Mouse (Mus musculus): ENCODE data around the gene Tnfsf12.

- TF ChIP-seq TCF12 (IDR thresholded peaks at IDR 0.05; ENCODE audit: insufficient read depth, poor library complexity, severe bottlenecking) (no peak), MAX (IDR thresholded peaks at IDR 0.05; ENCODE audit: low read depth) (no peak), POLR2A (IDR thresholded peaks at IDR 0.05; ENCODE audit: insufficient read length, low read depth) (no peak), E2F4 (IDR thresholded peaks at IDR 0.05; ENCODE audit: insufficient read depth) (no peak), USF1 (IDR thresholded peaks at IDR 0.05; ENCODE audit: low read depth) (no peak), MYOD1 (IDR thresholded peaks at IDR 0.05; ENCODE audit: control insufficient read depth in 1 of 3, insufficient read length in 2 of 3, low read depth in 2 of 3) (no peak)
Observed at GRCm38 (mm10) chr11:69729063-69729462, 33.4 kb upstream of the Tnfsf12 start.
